Mouse (Mus musculus): ENCODE measurements at regions not wholly inside any gene's neighbourhood (a gene's known extent, or its start where the extent isn't known, plus 50 kb on each side); places are given as distances from the start of the nearest gene placed in this dataset.

DNA sequence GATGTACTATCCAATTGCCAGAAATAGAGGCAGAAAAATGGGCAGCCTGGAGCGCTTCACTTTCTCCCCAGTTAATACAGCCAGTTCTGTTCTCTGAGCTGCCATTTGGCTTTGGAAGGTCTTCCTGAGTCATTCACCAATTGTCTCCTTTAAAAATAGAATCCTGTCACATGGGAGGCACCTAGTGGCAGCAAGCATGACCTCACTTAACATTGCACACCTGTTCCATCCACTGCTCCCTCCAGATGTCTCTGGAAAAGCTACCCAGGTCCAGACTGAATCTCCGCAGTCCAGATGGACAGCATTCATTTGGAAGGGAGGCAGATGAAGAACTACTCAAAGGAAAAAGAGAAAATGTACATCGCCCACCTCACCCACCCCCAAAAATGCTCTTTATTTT lies 73.9 kb upstream of the Spag17 start:
- no peak for TF ChIP-seq POLR2A (IDR thresholded peaks at IDR 0.05; ENCODE audit: borderline replicate concordance, extremely low read depth, insufficient read depth, insufficient read length, poor library complexity, severe bottlenecking)
- no peak for TF ChIP-seq CTCF (IDR thresholded peaks at IDR 0.05; ENCODE audit: borderline replicate concordance, extremely low read depth, insufficient read depth, insufficient read length)
- no peak for DNase-seq (ENCODE audit: low read depth)

DNA sequence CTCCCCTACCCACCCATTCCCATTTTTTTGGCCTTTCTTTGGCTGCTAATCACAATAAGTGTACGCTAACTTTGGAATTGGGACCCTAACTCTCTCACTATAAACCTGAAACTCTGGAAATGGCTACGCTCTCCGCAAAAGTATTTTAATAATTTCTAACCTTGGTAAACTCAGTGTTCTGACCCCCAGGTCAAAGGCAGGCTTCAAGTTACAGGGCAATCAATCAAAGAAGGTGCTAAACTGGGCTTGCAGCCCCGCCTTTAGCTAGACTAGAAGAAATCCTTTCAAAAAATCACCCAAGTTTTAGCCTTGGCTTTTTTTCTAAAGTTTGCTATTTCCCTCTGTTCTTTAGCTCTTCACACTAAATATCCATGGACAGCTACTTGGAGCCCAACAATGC lies 72.4 kb upstream of the Spag17 start:
- no peak for DNase-seq (ENCODE audit: low read depth)
- TF ChIP-seq CTCF (IDR thresholded peaks at IDR 0.05; ENCODE audit: borderline replicate concordance, extremely low read depth, insufficient read depth, insufficient read length): no peak
- no peak for TF ChIP-seq POLR2A (IDR thresholded peaks at IDR 0.05; ENCODE audit: borderline replicate concordance, extremely low read depth, insufficient read depth, insufficient read length, poor library complexity, severe bottlenecking)

DNA sequence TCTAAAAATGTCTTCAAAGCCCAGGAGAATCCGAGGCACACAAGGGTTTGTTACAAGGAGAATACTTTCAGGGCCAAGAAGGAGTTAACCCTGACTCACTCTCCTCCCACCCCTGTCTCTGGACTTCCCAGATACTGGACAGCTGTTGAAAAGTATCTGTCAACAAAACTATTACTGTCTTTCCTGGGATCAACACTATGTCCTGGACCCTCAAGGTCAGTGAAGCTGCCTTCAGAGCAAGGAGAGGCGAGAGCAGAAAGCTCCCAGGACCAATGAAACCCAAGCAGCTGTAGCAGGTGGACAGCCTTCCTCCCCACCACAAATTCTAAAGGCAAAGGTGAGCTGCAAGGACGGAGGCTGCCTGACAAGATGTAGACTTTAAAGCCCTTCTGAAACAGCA lies 70.1 kb upstream of the Spag17 start:
- TF ChIP-seq POLR2A (IDR thresholded peaks at IDR 0.05; ENCODE audit: borderline replicate concordance, extremely low read depth, insufficient read depth, insufficient read length, poor library complexity, severe bottlenecking) (no peak), CTCF (IDR thresholded peaks at IDR 0.05; ENCODE audit: borderline replicate concordance, extremely low read depth, insufficient read depth, insufficient read length) (no peak)
- no peak for DNase-seq (ENCODE audit: low read depth)

DNA sequence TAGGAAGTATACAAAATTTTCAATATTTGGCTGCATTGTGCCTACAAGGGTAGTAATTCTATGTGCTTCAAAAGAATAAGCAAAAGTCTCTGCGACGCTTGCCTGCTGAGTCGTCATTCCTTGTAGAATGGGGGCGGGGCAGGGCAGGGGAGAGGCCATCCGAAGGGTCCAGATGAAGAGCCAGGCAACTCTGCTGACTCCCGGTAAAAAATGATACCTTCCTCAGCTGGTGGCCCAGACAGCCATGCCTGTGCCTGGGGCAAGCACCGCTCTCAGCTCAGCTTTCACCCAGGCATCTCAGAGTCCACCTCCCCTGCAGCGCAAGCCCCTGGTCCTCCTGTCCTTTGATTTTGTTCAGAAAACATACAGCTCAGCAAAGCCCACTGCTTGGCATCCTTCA lies 67.2 kb upstream of the Spag17 start:
- DNase-seq (ENCODE audit: low read depth): no peak
- TF ChIP-seq POLR2A (IDR thresholded peaks at IDR 0.05; ENCODE audit: borderline replicate concordance, extremely low read depth, insufficient read depth, insufficient read length, poor library complexity, severe bottlenecking): no peak
- TF ChIP-seq CTCF (IDR thresholded peaks at IDR 0.05; ENCODE audit: borderline replicate concordance, extremely low read depth, insufficient read depth, insufficient read length): no peak

DNA sequence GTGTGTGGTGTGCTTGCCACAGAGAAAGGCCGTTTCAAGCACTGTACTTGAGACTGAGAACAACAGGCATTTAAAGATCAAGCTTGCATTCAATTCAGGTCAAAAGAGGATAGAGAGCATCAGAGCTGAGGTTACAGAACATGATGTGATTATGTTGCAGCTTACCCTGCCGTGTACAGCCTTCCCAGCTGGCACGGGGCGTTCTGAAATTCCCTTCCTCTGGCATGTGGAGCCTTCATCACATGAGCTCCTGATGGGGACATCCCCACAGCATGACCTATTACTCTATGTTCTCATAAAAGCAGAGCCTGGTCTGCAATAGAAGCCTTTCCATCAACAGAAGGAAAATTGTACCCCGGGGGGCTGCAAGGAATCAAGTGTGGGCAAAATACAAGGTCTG lies 62.5 kb upstream of the Spag17 start:
- DNase-seq (ENCODE audit: low read depth): no peak
- TF ChIP-seq CTCF (IDR thresholded peaks at IDR 0.05; ENCODE audit: borderline replicate concordance, extremely low read depth, insufficient read depth, insufficient read length) (no peak), POLR2A (IDR thresholded peaks at IDR 0.05; ENCODE audit: borderline replicate concordance, extremely low read depth, insufficient read depth, insufficient read length, poor library complexity, severe bottlenecking) (no peak)

DNA sequence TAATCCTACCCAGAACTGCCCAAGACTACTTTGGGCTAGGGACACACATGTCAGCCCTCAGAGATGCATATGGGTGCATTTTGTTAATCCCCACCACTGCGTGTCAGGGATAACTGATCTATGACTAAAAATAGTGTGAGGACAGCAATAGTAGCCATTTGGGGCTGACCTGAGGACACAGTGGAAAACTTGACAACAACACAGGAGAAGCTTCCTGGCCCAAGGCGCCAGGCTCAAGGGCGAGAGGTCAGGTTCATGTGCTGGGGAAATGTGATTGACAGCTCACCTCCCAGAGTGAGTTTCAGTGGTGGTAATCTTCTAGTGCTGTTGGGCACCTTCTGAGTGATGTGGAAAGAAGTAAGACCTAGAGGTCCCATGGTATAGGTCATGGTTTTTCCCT lies 62.0 kb upstream of the Spag17 start:
- DNase-seq (ENCODE audit: low read depth): no peak
- no peak for TF ChIP-seq CTCF (IDR thresholded peaks at IDR 0.05; ENCODE audit: borderline replicate concordance, extremely low read depth, insufficient read depth, insufficient read length)
- TF ChIP-seq POLR2A (IDR thresholded peaks at IDR 0.05; ENCODE audit: borderline replicate concordance, extremely low read depth, insufficient read depth, insufficient read length, poor library complexity, severe bottlenecking): no peak

Data from brain, embryonic 14.5 days (tissue).